Mouse (Mus musculus): ENCODE results near the gene Klhl4.

The Klhl4 gene

GRCm38 (mm10) chrX:114473782-114474731, at the start of gene Klhl4:
Gene Klhl4, plus strand, starts transcription at chrX:114474333.
- no peak for DNase-seq (ENCODE audit: low spot score in 2 of 2)

- no peak for DNase-seq (ENCODE audit: low spot score in 2 of 2)
These were observed 10.0 kb downstream of the Klhl4 start for GRCm38 (mm10) chrX:114484153-114484552.

GRCm38 (mm10) chrX:114486691-114487090, 12.6 kb downstream of the Klhl4 start:
- no peak for DNase-seq (ENCODE audit: low spot score in 2 of 2)

GRCm38 (mm10) chrX:114558141-114558540, 84.0 kb downstream of the Klhl4 start:
- DNase-seq (ENCODE audit: low spot score in 2 of 2): no peak

- DNase-seq (ENCODE audit: low spot score in 2 of 2): no peak
These were observed 108.2 kb downstream of the Klhl4 start for GRCm38 (mm10) chrX:114582311-114582710.
